25 mouse cellular contexts compared by ENCODE assay signal in the genomic region with DNA sequence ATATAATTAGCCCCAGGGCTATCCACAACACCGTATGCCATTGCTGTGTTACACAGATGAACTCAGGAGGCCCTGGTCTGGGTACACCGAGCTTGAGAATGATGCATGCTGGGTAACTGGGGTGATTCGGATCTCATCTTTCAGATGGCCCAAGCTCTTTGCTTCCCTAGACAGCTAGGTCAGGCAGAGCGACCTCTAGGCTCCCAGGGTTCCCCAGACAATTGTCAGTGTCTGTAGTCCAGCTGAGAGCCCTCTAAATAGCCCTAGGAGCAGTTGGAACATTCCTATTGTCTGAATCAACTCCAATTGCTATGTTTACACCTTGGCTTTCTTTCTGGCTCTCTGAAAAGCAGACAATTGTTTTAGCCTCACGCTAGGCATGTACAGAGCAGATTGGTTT.
DNase-seq lines count a peak whose midpoint lies in the region; ATAC-seq and TF ChIP-seq lines count a peak whose summit lies in the region.
"Had no signal": no experiment of that assay in that cellular context is flagged by ENCODE, and none has a peak within 500 bp of the region (broad histone marks: within the 10 kb centered on the region; RNA-seq: fewer than 3 reads in every experiment).

No protein-coding gene starts in this region.

- H3K27ac ChIP-seq in ES-E14 (ENCODE audit: insufficient read depth, low read depth, low read length, poor library complexity, severe bottlenecking): peak overlapping the region; percentile 90
- no peak overlapping the region for H3K27ac ChIP-seq in forebrain, embryonic 15.5 days (replicated peaks)
- H3K27ac ChIP-seq: embryonic facial prominence, embryonic 15.5 days; midbrain, embryonic 15.5 days; neural tube, embryonic 15.5 days had no signal

- peaks cover 2% of the 10 kb centered on the region; the same call in 1 of the 2 replicates for H3K36me3 ChIP-seq in ES-E14 (ENCODE audit: control insufficient read depth, insufficient read depth, low read length, poor library complexity, severe bottlenecking)
- no peaks in the 10 kb centered on the region for H3K36me3 ChIP-seq in forebrain, embryonic 15.5 days
- H3K36me3 ChIP-seq: midbrain, embryonic 15.5 days had no signal

- H3K27me3 ChIP-seq in forebrain, embryonic 15.5 days: no peaks in the 10 kb centered on the region
- H3K27me3 ChIP-seq: embryonic facial prominence, embryonic 15.5 days; midbrain, embryonic 15.5 days; neural tube, embryonic 15.5 days had no signal

- peak; percentile 38 for DNase-seq in heart, adult 8-10 months (ENCODE audit: low spot score)
- no peak for DNase-seq in heart, postnatal 4 days
- peak; percentile 76 for DNase-seq in ES-E14 (ENCODE audit: low read depth, low spot score)
- peak; percentile 61 for DNase-seq in embryo, embryonic 10.5 days (ENCODE audit: low spot score)
- peak; percentile 40 for DNase-seq in heart, postnatal 10 days
- no peak for DNase-seq in thymus, adult 18-20 months
- no peak for DNase-seq in ovary, postnatal 36 days (ENCODE audit: low spot score)
- DNase-seq: adrenal gland, postnatal 36 days; B cell, adult 2 months; cerebellum, adult 11-12 months; cerebellum, postnatal 36 days; forebrain, postnatal 0 days; kidney, adult 2 months; kidney, postnatal 25 days; lung, adult 18-20 months; lung, postnatal 14 days; right cerebral cortex, postnatal 4 days; thymus, postnatal 14 days had no signal

- intact Hi-C loops in heart, postnatal 10 days (cut with DNase I): no loop called here

- 17% methylated on average over 5 of the region's 5 CpGs for WGBS in forebrain, embryonic 15.5 days

- peak overlapping the region in 1 of 2 experiments; percentile 74; a peak in 2 of 4 replicates for H3K4me3 ChIP-seq in ES-E14 (ENCODE audit: insufficient read depth in 1 of 2, low read depth in 1 of 2, low read length in 2 of 2, poor library complexity in 1 of 2, severe bottlenecking in 1 of 2)
- H3K4me3 ChIP-seq in forebrain, embryonic 15.5 days: no peak overlapping the region
- H3K4me3 ChIP-seq: embryonic facial prominence, embryonic 15.5 days; megakaryocyte, embryonic 14.5 days; midbrain, embryonic 15.5 days; neural tube, embryonic 15.5 days had no signal

- no peaks in the 10 kb centered on the region for H3K9me3 ChIP-seq in ES-E14 (ENCODE audit: control insufficient read depth, insufficient read depth, low read depth, low read length)
- no peaks in the 10 kb centered on the region for H3K9me3 ChIP-seq in forebrain, embryonic 15.5 days
- H3K9me3 ChIP-seq: embryonic facial prominence, embryonic 15.5 days; midbrain, embryonic 15.5 days; neural tube, embryonic 15.5 days had no signal

- peaks cover 4 to 13% of the 10 kb centered on the region in 2 experiments; a peak in 3 of 4 replicates for H3K4me1 ChIP-seq in ES-E14 (ENCODE audit: control insufficient read depth in 2 of 2, insufficient read depth in 2 of 2, low read length in 2 of 2, poor library complexity in 1 of 2)
- no peaks in the 10 kb centered on the region for H3K4me1 ChIP-seq in forebrain, embryonic 15.5 days
- H3K4me1 ChIP-seq: embryonic facial prominence, embryonic 15.5 days; megakaryocyte, embryonic 14.5 days; midbrain, embryonic 15.5 days; neural tube, embryonic 15.5 days had no signal

- in situ Hi-C loops in ES-E14 (cut with MboI; ENCODE audit: low sequenced_read_pairs in 2 of 2, unreplicated experiment in 2 of 2): no loop called here

- no peak for ATAC-seq in forebrain, embryonic 15.5 days (replicated peaks)
- ATAC-seq: forebrain, postnatal 0 days; inflammation-experienced regulatory T-cells, adult 6 months; midbrain, embryonic 15.5 days had no signal

- no peak overlapping the region for H3K9ac ChIP-seq in ES-E14 (ENCODE audit: insufficient read depth, low read depth, low read length, poor library complexity, severe bottlenecking)
- H3K9ac ChIP-seq in forebrain, embryonic 15.5 days (replicated peaks): no peak overlapping the region
- H3K9ac ChIP-seq: embryonic facial prominence, embryonic 15.5 days; forebrain, postnatal 0 days; midbrain, embryonic 15.5 days; neural tube, embryonic 15.5 days had no signal

- H3K4me2 ChIP-seq in forebrain, embryonic 15.5 days (replicated peaks): no peak overlapping the region
- H3K4me2 ChIP-seq: embryonic facial prominence, embryonic 15.5 days; liver, embryonic 11.5 days; midbrain, embryonic 15.5 days; neural tube, embryonic 15.5 days had no signal

TF ChIP-seq in ES-E14, 5 proteins besides CTCF, POLR2A, EP300 and RAD21:
- TF ChIP-seq ZNF384 (IDR thresholded peaks at IDR 0.05; ENCODE audit: low read depth, low read length) (no peak), ZC3H11A (IDR thresholded peaks at IDR 0.05; ENCODE audit: borderline replicate concordance, low read depth, low read length) (no peak), CHD2 (IDR thresholded peaks at IDR 0.05; ENCODE audit: low read depth, low read length) (no peak), MAFK (IDR thresholded peaks at IDR 0.05; ENCODE audit: insufficient read depth, low read depth, low read length) (no peak), HCFC1 (IDR thresholded peaks at IDR 0.05; ENCODE audit: borderline replicate concordance, insufficient read depth, low read length) (no peak)

Comparison
In these comparisons a context has a peak if more than half of its experiments do, and no peak if none do; other contexts are left out.
1. DNase-seq: peak in heart, adult 8-10 months (single experiment), ES-E14 (single experiment), embryo, embryonic 10.5 days (single experiment) and heart, postnatal 10 days (2 of 2); none in heart, postnatal 4 days (single experiment), thymus, adult 18-20 months (0 of 2) and ovary, postnatal 36 days (single experiment).